Mouse (Mus musculus) embryonic facial prominence, embryonic 14.5 days (tissue): Measurements from ENCODE around the gene Mnd1. TPM values are rescaled to one million over a fixed set of nuclear protein-coding genes. Genes with fewer than 3 reads are reported as not detected.
A peak's percentile ranks its signal among the peaks of the same experiment; 100 is the strongest.

Experiments
- ATAC-seq: fragments of 200-750 bp; cut with Nextera tagmentation; 2 replicates; pipeline ENCODE4 v1.8.0; 2017; ENCODE audit warnings: low read depth, moderate number of reproducible peaks, moderate TSS enrichment
- DNase-seq: peaks from one replicate; pipeline ENCODE4 v3.0.0-alpha.2; 2015; ENCODE audit warnings: low spot score
- H3K27ac ChIP-seq: fragments of 300-500 bp; sonication (generic); replicated peaks from 2 replicates; pipeline ENCODE4 v1.5.1; 2014; ENCODE audit warnings: low read depth, mild to moderate bottlenecking, low read length, moderate library complexity
- H3K27me3 ChIP-seq: fragments of 300-500 bp; sonication (generic); replicated peaks from 2 replicates; pipeline ENCODE4 v1.6.1; 2014; ENCODE audit warnings: low read length; ENCODE audit not compliant: control insufficient read depth, insufficient read depth
- H3K36me3 ChIP-seq: fragments of 300-500 bp; sonication (generic); 2 replicates; pipeline ENCODE4 v1.6.1; 2014; ENCODE audit warnings: low read length, mixed read lengths; ENCODE audit not compliant: control insufficient read depth, insufficient read depth
- H3K4me1 ChIP-seq: fragments of 300-500 bp; sonication (generic); 2 replicates; pipeline ENCODE4 v1.6.1; 2014; ENCODE audit warnings: antibody characterized with exemption, low read length; ENCODE audit not compliant: control insufficient read depth, insufficient read depth
- H3K4me2 ChIP-seq: fragments of 300-500 bp; sonication (generic); 2 replicates; pipeline ENCODE4 v1.6.1; 2014; ENCODE audit warnings: low read depth, mild to moderate bottlenecking, low read length, moderate library complexity, mixed read lengths
- H3K4me3 ChIP-seq: fragments of 300-500 bp; sonication (generic); 2 replicates; pipeline ENCODE4 v1.5.1; 2014; ENCODE audit warnings: low read depth, mild to moderate bottlenecking, low read length
- H3K9ac ChIP-seq: fragments of 300-500 bp; sonication (generic); 2 replicates; pipeline ENCODE4 v1.6.1; 2014; ENCODE audit warnings: low read depth, mild to moderate bottlenecking, low read length, moderate library complexity, mixed read lengths
- H3K9me3 ChIP-seq: fragments of 300-500 bp; sonication (generic); 2 replicates; pipeline ENCODE4 v1.6.1; 2016; ENCODE audit warnings: low read length; ENCODE audit not compliant: control insufficient read depth
- WGBS: fragments of 180-500 bp; shearing (Covaris S2); extraction: QIAGEN DNeasy Blood & Tissue Kit; methylation state at CpG from one replicate; pipeline ENCODE4 v1.1.7; 2014; 5-methylcytosine and 5-hydroxymethylcytosine counted together
- polyA plus RNA-seq: library from polyadenylated mRNA; unstranded; fragments of >200 nt; fragmentation: Nextera tagmentation; extraction: Ambion mirVana; gene quantifications from 2 replicates; pipeline ENCODE4 v1.2.1, GENCODE M21; 2014

Gene Mnd1
- polyA plus RNA-seq, 1 experiment from 2014 or later, result 11.8 TPM

- Histone ChIP-seq H3K27ac (no peak overlapping the region), H3K4me2 (peak overlapping the region; percentile 97), H3K4me1 (0 out of 2 replicates have a peak, but pooled peaks cover 12% of the 10 kb centered on the region), H3K9me3 (0 out of 2 replicates have a peak, but pooled peaks cover 2% of the 10 kb centered on the region), H3K36me3 (0 out of 2 replicates have a peak, but pooled peaks cover 5% of the 10 kb centered on the region), H3K27me3 (no peaks in the 10 kb centered on the region), H3K9ac (no peak overlapping the region; the same call in 1 of the 2 replicates), H3K4me3 (peak overlapping the region; percentile 63)
- ATAC-seq (no peak), DNase-seq (peak; percentile 14)
- WGBS, result 12% methylated on average over 12 of the region's 12 CpGs
Observed at GRCm38 (mm10) chr3:84154721-84155141, 855 bp downstream of the Mnd1 start.

GRCm38 (mm10) chr3:84149831-84150230, 5.8 kb downstream of the Mnd1 start:
- H3K27ac ChIP-seq, result no peak overlapping the region
- no peak for DNase-seq
- no peaks in the 10 kb centered on the region for H3K27me3 ChIP-seq
- H3K4me3 ChIP-seq, result no peak overlapping the region
- H3K9me3 ChIP-seq, result 0 out of 2 replicates have a peak, but pooled peaks cover 4% of the 10 kb centered on the region
- 90% methylated on average over 3 of the region's 3 CpGs for WGBS
- H3K36me3 ChIP-seq, result no peaks in the 10 kb centered on the region
- no peaks in the 10 kb centered on the region for H3K4me1 ChIP-seq
- no peak overlapping the region for H3K4me2 ChIP-seq
- ATAC-seq, result no peak
- H3K9ac ChIP-seq, result no peak overlapping the region

- Histone ChIP-seq H3K9me3 (no peaks in the 10 kb centered on the region), H3K36me3 (no peaks in the 10 kb centered on the region), H3K4me2 (no peak overlapping the region), H3K4me3 (no peak overlapping the region), H3K27me3 (no peaks in the 10 kb centered on the region), H3K4me1 (no peaks in the 10 kb centered on the region), H3K9ac (no peak overlapping the region), H3K27ac (no peak overlapping the region)
- ATAC-seq, result no peak
- DNase-seq, result no peak
- 24% methylated on average over 7 of the region's 7 CpGs for WGBS
Observed at GRCm38 (mm10) chr3:84140947-84141346, 14.6 kb downstream of the Mnd1 start.

- Histone ChIP-seq H3K27ac (no peak overlapping the region), H3K4me1 (no peaks in the 10 kb centered on the region), H3K4me2 (no peak overlapping the region), H3K9me3 (no peaks in the 10 kb centered on the region), H3K36me3 (no peaks in the 10 kb centered on the region), H3K27me3 (no peaks in the 10 kb centered on the region), H3K4me3 (no peak overlapping the region), H3K9ac (no peak overlapping the region)
- DNase-seq (no peak), ATAC-seq (no peak)
- WGBS, result 72% methylated on average over 7 of the region's 7 CpGs
Observed at GRCm38 (mm10) chr3:84136509-84136908, 19.1 kb downstream of the Mnd1 start.

- H3K27me3 ChIP-seq, result no peaks in the 10 kb centered on the region
- ATAC-seq (no peak), DNase-seq (no peak)
- H3K27ac ChIP-seq, result no peak overlapping the region
- H3K4me1 ChIP-seq, result no peaks in the 10 kb centered on the region
- 51% methylated on average over 6 of the region's 6 CpGs for WGBS
- no peak overlapping the region for H3K9ac ChIP-seq
- no peaks in the 10 kb centered on the region for H3K9me3 ChIP-seq
- no peak overlapping the region for H3K4me2 ChIP-seq
- no peaks in the 10 kb centered on the region for H3K36me3 ChIP-seq
- no peak overlapping the region for H3K4me3 ChIP-seq
Observed at GRCm38 (mm10) chr3:84135933-84136332, 19.7 kb downstream of the Mnd1 start.

GRCm38 (mm10) chr3:84135387-84135786, 20.2 kb downstream of the Mnd1 start:
- 40% methylated on average over 9 of the region's 9 CpGs for WGBS
- DNase-seq, result no peak
- Histone ChIP-seq H3K9me3 (no peaks in the 10 kb centered on the region), H3K4me3 (no peak overlapping the region), H3K27ac (no peak overlapping the region), H3K9ac (no peak overlapping the region), H3K27me3 (no peaks in the 10 kb centered on the region), H3K36me3 (no peaks in the 10 kb centered on the region), H3K4me1 (no peaks in the 10 kb centered on the region), H3K4me2 (no peak overlapping the region)
- ATAC-seq, result peak; percentile 37; the same call in 1 of the 2 replicates

- Histone ChIP-seq H3K27me3 (no peaks in the 10 kb centered on the region), H3K9ac (no peak overlapping the region), H3K4me1 (peaks cover 12% of the 10 kb centered on the region), H3K27ac (no peak overlapping the region), H3K4me2 (no peak overlapping the region), H3K36me3 (no peaks in the 10 kb centered on the region), H3K9me3 (no peaks in the 10 kb centered on the region), H3K4me3 (no peak overlapping the region)
- DNase-seq, result no peak
- no peak for ATAC-seq
- WGBS, result 75% methylated on average over 3 of the region's 3 CpGs
Observed at GRCm38 (mm10) chr3:84131369-84131768, 24.2 kb downstream of the Mnd1 start.

GRCm38 (mm10) chr3:84130776-84131175, 24.8 kb downstream of the Mnd1 start:
- 57% methylated on average over 5 of the region's 5 CpGs for WGBS
- Histone ChIP-seq H3K9me3 (no peaks in the 10 kb centered on the region), H3K36me3 (no peaks in the 10 kb centered on the region), H3K4me3 (no peak overlapping the region), H3K27ac (no peak overlapping the region), H3K4me2 (no peak overlapping the region), H3K27me3 (no peaks in the 10 kb centered on the region), H3K9ac (no peak overlapping the region), H3K4me1 (peaks cover 12% of the 10 kb centered on the region)
- ATAC-seq (no peak), DNase-seq (no peak)
